Mouse (Mus musculus): ENCODE results near the gene Pacs1. TPM values are rescaled to one million over a fixed set of nuclear protein-coding genes. Genes with fewer than 3 reads are reported as not detected.
"Not testable (repeated sequence)": the region's sequence is repeated elsewhere in the genome, so short reads cannot be mapped to it uniquely, and the experiment has no call there.

Gene Pacs1
- polyA plus RNA-seq, 1 experiment from 2014 or later, result 21.3 TPM

- Histone ChIP-seq H3K9me3 (replicated peaks) (no peaks in the 10 kb centered on the region), H3K4me3 (no peak overlapping the region), H3K27me3 (ENCODE audit: low read depth, poor library complexity, severe bottlenecking) (no peaks in the 10 kb centered on the region), H3K4me1 (peaks cover 6% of the 10 kb centered on the region), H3K27ac (replicated peaks) (no peak overlapping the region), H3K36me3 (peaks cover 97% of the 10 kb centered on the region)
- 87% methylated on average over 8 of the region's 8 CpGs for WGBS
- no peak for DNase-seq (ENCODE audit: low spot score)
These were observed 5.5 kb upstream of the Pacs1 start for GRCm38 (mm10) chr19:5278381-5278780.

- Histone ChIP-seq H3K36me3 (peaks cover 84% of the 10 kb centered on the region), H3K4me3 (no peak overlapping the region), H3K4me1 (peaks cover 14% of the 10 kb centered on the region), H3K27ac (replicated peaks) (no peak overlapping the region), H3K9me3 (replicated peaks) (no peaks in the 10 kb centered on the region), H3K27me3 (ENCODE audit: low read depth, poor library complexity, severe bottlenecking) (no peaks in the 10 kb centered on the region)
- WGBS, result 94% methylated on average over 3 of the region's 3 CpGs
- no peak for DNase-seq (ENCODE audit: low spot score)
These were observed 4.2 kb upstream of the Pacs1 start for GRCm38 (mm10) chr19:5277140-5277539.

- 86% methylated on average over 2 of the region's 2 CpGs for WGBS
- no peaks in the 10 kb centered on the region for H3K27me3 ChIP-seq (ENCODE audit: low read depth, poor library complexity, severe bottlenecking)
- H3K4me3 ChIP-seq, result no peak overlapping the region
- H3K36me3 ChIP-seq, result peaks cover 78% of the 10 kb centered on the region
- H3K4me1 ChIP-seq, result peaks cover 20% of the 10 kb centered on the region
- H3K9me3 ChIP-seq (replicated peaks), result no peaks in the 10 kb centered on the region
- no peak for DNase-seq (ENCODE audit: low spot score)
- H3K27ac ChIP-seq (replicated peaks), result no peak overlapping the region
These were observed 3.6 kb upstream of the Pacs1 start for GRCm38 (mm10) chr19:5276531-5276930.

- Histone ChIP-seq H3K4me1 (peaks cover 26% of the 10 kb centered on the region), H3K27ac (replicated peaks) (no peak overlapping the region), H3K9me3 (replicated peaks) (no peaks in the 10 kb centered on the region), H3K27me3 (ENCODE audit: low read depth, poor library complexity, severe bottlenecking) (no peaks in the 10 kb centered on the region), H3K4me3 (no peak overlapping the region), H3K36me3 (peaks cover 70% of the 10 kb centered on the region)
- DNase-seq (ENCODE audit: low spot score), result no peak
- WGBS, result 95% methylated on average over 5 of the region's 5 CpGs
These were observed 2.8 kb upstream of the Pacs1 start for GRCm38 (mm10) chr19:5275736-5276135.

DNA sequence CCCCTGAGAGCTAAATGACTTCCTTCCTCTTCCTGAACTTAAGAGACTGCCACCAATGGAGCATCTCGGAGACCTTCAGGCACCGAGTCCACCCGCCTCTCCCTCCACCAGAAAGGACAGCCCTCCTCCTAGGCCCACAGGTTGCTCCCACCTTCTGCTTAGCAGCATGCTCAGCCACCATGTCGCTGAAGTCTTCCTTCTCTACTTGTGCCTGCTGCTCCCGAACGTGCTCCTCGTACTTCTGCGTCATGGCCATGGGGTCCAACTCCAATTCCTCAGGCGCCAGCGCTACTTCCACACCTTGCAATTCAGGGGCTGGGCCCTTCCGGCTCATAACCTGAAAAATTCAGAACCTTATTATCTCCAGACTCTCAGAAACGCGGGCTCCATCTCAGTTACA, 1.7 kb upstream of the Pacs1 start:
- Histone ChIP-seq H3K27me3 (ENCODE audit: low read depth, poor library complexity, severe bottlenecking) (no peaks in the 10 kb centered on the region), H3K36me3 (peaks cover 59% of the 10 kb centered on the region), H3K4me1 (peaks cover 28% of the 10 kb centered on the region), H3K4me3 (no peak overlapping the region), H3K27ac (replicated peaks) (no peak overlapping the region), H3K9me3 (replicated peaks) (no peaks in the 10 kb centered on the region)
- WGBS, result 91% methylated on average over 13 of the region's 13 CpGs
- DNase-seq (ENCODE audit: low spot score), result no peak

GRCm38 (mm10) chr19:5273916-5274315, 997 bp upstream of the Pacs1 start:
- Histone ChIP-seq H3K9me3 (replicated peaks) (no peaks in the 10 kb centered on the region), H3K27ac (replicated peaks) (peak overlapping the region; percentile 94; the same call in 1 of the 2 replicates), H3K27me3 (ENCODE audit: low read depth, poor library complexity, severe bottlenecking) (no peaks in the 10 kb centered on the region), H3K4me3 (peak overlapping the region; percentile 97), H3K4me1 (peaks cover 28% of the 10 kb centered on the region), H3K36me3 (peaks cover 52% of the 10 kb centered on the region)
- 81% methylated on average over 4 of the region's 4 CpGs for WGBS
- DNase-seq (ENCODE audit: low spot score), result no peak

GRCm38 (mm10) chr19:5272326-5272795, 558 bp downstream of the Pacs1 start:
- Histone ChIP-seq H3K27ac (replicated peaks) (peak overlapping the region; percentile 94), H3K4me3 (peak overlapping the region; percentile 97), H3K36me3 (peaks cover 36% of the 10 kb centered on the region), H3K4me1 (peaks cover 28% of the 10 kb centered on the region), H3K9me3 (replicated peaks) (no peaks in the 10 kb centered on the region), H3K27me3 (ENCODE audit: low read depth, poor library complexity, severe bottlenecking) (no peaks in the 10 kb centered on the region)
- peak; percentile 52 for DNase-seq (ENCODE audit: low spot score)
- under 1% methylated on average over 29 of the region's 30 CpGs for WGBS

DNA sequence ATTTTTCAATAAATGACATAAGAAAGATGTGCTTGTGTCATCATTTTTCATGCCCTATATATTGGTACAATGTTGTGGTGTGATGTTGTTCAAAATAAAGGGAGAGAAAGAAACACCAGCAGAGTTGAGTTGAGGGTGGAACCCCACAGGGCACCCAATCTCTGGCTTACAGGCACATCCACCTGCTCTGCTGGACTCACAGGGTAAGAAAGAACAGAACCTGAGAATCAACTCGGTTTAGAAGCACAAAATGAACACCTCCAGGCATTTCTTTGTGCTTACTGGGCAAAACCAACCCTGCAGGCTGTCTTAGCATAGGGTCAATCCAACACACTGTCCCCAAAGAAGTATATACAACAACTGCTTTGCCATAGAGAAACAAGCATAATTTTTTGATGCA, 1.5 kb downstream of the Pacs1 start:
- peaks cover 28% of the 10 kb centered on the region for H3K4me1 ChIP-seq
- 69% methylated on average over 1 of the region's 1 CpGs for WGBS
- H3K4me3 ChIP-seq, result peak overlapping the region; percentile 97

GRCm38 (mm10) chr19:5269392-5269791, 3.5 kb downstream of the Pacs1 start:
- H3K27ac ChIP-seq (replicated peaks), result no peak overlapping the region
- peaks cover 7% of the 10 kb centered on the region for H3K36me3 ChIP-seq
- no peaks in the 10 kb centered on the region for H3K27me3 ChIP-seq (ENCODE audit: low read depth, poor library complexity, severe bottlenecking)
- H3K4me1 ChIP-seq, result peaks cover 28% of the 10 kb centered on the region
- no peaks in the 10 kb centered on the region for H3K9me3 ChIP-seq (replicated peaks)
- DNase-seq (ENCODE audit: low spot score), result no peak
- WGBS, result 87% methylated on average over 5 of the region's 5 CpGs
- no peak overlapping the region for H3K4me3 ChIP-seq

More for the DNA sequence above, 1.5 kb downstream of the Pacs1 start:
- Histone ChIP-seq H3K9me3 (replicated peaks) (no peaks in the 10 kb centered on the region), H3K36me3 (peaks cover 27% of the 10 kb centered on the region), H3K27me3 (ENCODE audit: low read depth, poor library complexity, severe bottlenecking) (no peaks in the 10 kb centered on the region), H3K27ac (replicated peaks) (no peak overlapping the region)
- no peak for DNase-seq (ENCODE audit: low spot score)

GRCm38 (mm10) chr19:5268875-5269274, 4.0 kb downstream of the Pacs1 start:
- H3K4me3 ChIP-seq, result no peak overlapping the region
- H3K4me1 ChIP-seq, result peaks cover 27% of the 10 kb centered on the region
- 88% methylated on average over 3 of the region's 3 CpGs for WGBS
- no peaks in the 10 kb centered on the region for H3K27me3 ChIP-seq (ENCODE audit: low read depth, poor library complexity, severe bottlenecking)
- no peak overlapping the region for H3K27ac ChIP-seq (replicated peaks)
- no peak for DNase-seq (ENCODE audit: low spot score)
- peaks cover 2% of the 10 kb centered on the region for H3K36me3 ChIP-seq
- H3K9me3 ChIP-seq (replicated peaks), result no peaks in the 10 kb centered on the region

DNA sequence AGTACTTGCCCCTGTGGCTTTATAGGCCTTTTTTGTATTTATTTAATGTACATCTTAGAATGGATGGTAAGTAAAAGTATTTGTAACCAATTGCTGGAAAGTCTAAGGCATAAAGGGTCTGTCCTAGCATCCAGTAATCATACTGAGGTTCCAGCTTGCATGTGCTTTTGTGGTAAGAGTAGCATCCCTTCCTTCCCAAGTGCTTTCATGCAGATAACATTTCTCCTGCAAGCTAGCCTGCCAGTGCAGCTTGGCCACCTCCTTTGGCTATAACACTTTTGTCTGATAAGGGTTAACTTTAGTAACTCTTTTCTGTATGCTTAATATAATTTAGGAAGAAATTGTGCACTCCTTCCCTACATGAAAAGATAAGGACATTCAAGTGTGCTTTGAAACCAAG, 4.9 kb downstream of the Pacs1 start:
- Histone ChIP-seq H3K4me1 (peaks cover 19% of the 10 kb centered on the region), H3K27ac (replicated peaks) (no peak overlapping the region), H3K4me3 (no peak overlapping the region), H3K9me3 (replicated peaks) (no peaks in the 10 kb centered on the region), H3K27me3 (ENCODE audit: low read depth, poor library complexity, severe bottlenecking) (no peaks in the 10 kb centered on the region), H3K36me3 (no peaks in the 10 kb centered on the region)
- DNase-seq (ENCODE audit: low spot score), result no peak

- Histone ChIP-seq H3K27ac (replicated peaks) (no peak overlapping the region), H3K9me3 (replicated peaks) (no peaks in the 10 kb centered on the region), H3K27me3 (ENCODE audit: low read depth, poor library complexity, severe bottlenecking) (no peaks in the 10 kb centered on the region), H3K4me3 (no peak overlapping the region), H3K36me3 (no peaks in the 10 kb centered on the region), H3K4me1 (peaks cover 13% of the 10 kb centered on the region)
- 92% methylated on average over 5 of the region's 5 CpGs for WGBS
- DNase-seq (ENCODE audit: low spot score), result no peak
These were observed 5.9 kb downstream of the Pacs1 start for GRCm38 (mm10) chr19:5267015-5267414.

DNA sequence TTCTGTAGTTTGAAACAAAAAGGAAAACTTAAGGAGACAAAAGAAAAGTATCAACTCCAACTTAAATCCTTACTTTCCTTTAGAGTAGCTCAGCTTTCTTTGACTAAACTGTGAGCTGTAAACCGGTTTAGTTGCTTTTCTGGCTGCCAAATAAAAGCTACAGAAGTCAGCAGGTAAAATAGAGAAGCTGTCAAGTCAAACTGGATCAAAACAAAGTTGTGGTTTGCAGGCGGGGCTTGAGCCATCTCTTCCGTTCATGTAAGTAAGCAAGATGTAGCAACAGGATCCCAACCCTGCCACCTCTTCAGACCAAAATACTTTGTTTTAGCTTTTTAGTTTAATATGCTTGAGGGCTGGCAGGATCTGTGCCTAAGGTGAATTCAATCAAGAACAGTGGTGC, 15.8 kb downstream of the Pacs1 start:
- Histone ChIP-seq H3K36me3 (peaks cover 7% of the 10 kb centered on the region; the same call in 1 of the 2 replicates), H3K4me1 (no peaks in the 10 kb centered on the region), H3K4me3 (no peak overlapping the region), H3K9me3 (replicated peaks) (no peaks in the 10 kb centered on the region), H3K27ac (replicated peaks) (no peak overlapping the region), H3K27me3 (ENCODE audit: low read depth, poor library complexity, severe bottlenecking) (no peaks in the 10 kb centered on the region)
- 52% methylated on average over 3 of the region's 3 CpGs for WGBS
- no peak for DNase-seq (ENCODE audit: low spot score)

DNA sequence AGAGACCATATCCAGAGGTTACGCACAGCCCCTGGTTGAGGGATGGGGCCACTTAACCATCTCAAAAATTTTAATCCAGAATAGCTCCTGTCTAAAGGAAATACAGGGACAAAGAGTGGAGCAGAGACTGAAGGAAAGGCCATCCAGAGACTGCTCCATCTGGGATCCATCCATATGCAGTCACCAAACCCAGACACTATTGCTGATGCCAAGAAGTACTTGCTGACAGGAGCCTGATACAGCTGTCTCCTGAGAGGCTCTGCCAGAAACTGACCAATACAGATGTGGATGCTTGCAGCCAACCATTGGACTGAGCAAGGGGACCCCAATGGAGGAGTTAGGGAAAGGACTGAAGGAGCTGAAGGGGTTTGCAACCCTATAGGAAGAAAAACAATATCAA, 35.9 kb downstream of the Pacs1 start:
- not testable (repeated sequence) for H3K27me3 ChIP-seq (ENCODE audit: low read depth, poor library complexity, severe bottlenecking); H3K36me3 ChIP-seq; H3K27ac ChIP-seq (replicated peaks); H3K4me1 ChIP-seq; H3K9me3 ChIP-seq (replicated peaks); DNase-seq (ENCODE audit: low spot score); H3K4me3 ChIP-seq
- WGBS, result 97% methylated on average over 1 of the region's 1 CpGs

Measured in midbrain, embryonic 10.5 days (tissue).